Mouse (Mus musculus) embryonic facial prominence, embryonic 15.5 days (tissue): ENCODE measurements around the gene Agbl4. TPM values are rescaled to one million over a fixed set of nuclear protein-coding genes. Genes with fewer than 3 reads are reported as not detected.

Experiments used
- ATAC-seq: fragments of 200-750 bp; cut with Nextera tagmentation; 2 replicates; pipeline ENCODE4 v1.8.0; 2017; ENCODE audit warnings: low read depth, moderate TSS enrichment; ENCODE audit not compliant: insufficient number of reproducible peaks, low FRiP score, low TSS enrichment
- H3K27ac ChIP-seq: fragments of 300-500 bp; sonication (generic); replicated peaks from 2 replicates; pipeline ENCODE4 v1.5.1; 2015; ENCODE audit warnings: mild to moderate bottlenecking, inconsistent platforms
- H3K27me3 ChIP-seq: fragments of 300-500 bp; sonication (generic); 2 replicates; pipeline ENCODE4 v1.6.1; 2015; ENCODE audit warnings: inconsistent platforms
- H3K36me3 ChIP-seq: fragments of 300-500 bp; sonication (generic); 2 replicates; pipeline ENCODE4 v1.6.1; 2015; ENCODE audit warnings: mild to moderate bottlenecking, inconsistent platforms
- H3K4me1 ChIP-seq: fragments of 300-500 bp; sonication (generic); 2 replicates; pipeline ENCODE4 v1.6.1; 2015; ENCODE audit warnings: inconsistent platforms
- H3K4me2 ChIP-seq: fragments of 300-500 bp; sonication (generic); replicated peaks from 2 replicates; pipeline ENCODE4 v1.6.1; 2015; ENCODE audit warnings: mild to moderate bottlenecking, inconsistent platforms
- H3K4me3 ChIP-seq: fragments of 300-500 bp; sonication (generic); replicated peaks from 2 replicates; pipeline ENCODE4 v1.5.1; 2015; ENCODE audit warnings: mild to moderate bottlenecking, inconsistent platforms
- H3K9ac ChIP-seq: fragments of 300-500 bp; sonication (generic); 2 replicates; pipeline ENCODE4 v1.6.1; 2015; ENCODE audit warnings: inconsistent platforms
- H3K9me3 ChIP-seq: fragments of 300-500 bp; sonication (generic); replicated peaks from 2 replicates; pipeline ENCODE4 v1.6.1; 2016; ENCODE audit warnings: inconsistent platforms
- WGBS: fragments of 180-500 bp; shearing (Covaris S2); methylation state at CpG from one replicate; pipeline ENCODE4 v1.1.7; 2015; 5-methylcytosine and 5-hydroxymethylcytosine counted together
- polyA plus RNA-seq: library from polyadenylated mRNA; unstranded; fragments of >200 nt; fragmentation: Nextera tagmentation; extraction: Ambion mirVana; gene quantifications from 2 replicates; pipeline ENCODE4 v1.2.1, GENCODE M21; 2015

The Agbl4 gene
- 0.88 and 2.0 TPM in 2 replicates for polyA plus RNA-seq

GRCm38 (mm10) chr4:110397618-110398045, at the start of gene Agbl4:
Agbl4 (plus strand) TSS chr4:110397661.
- no peaks in the 10 kb centered on the region for H3K9me3 ChIP-seq
- H3K27ac ChIP-seq, result no peak within 1 kb of the TSS
- no peak within 1 kb of the TSS for H3K9ac ChIP-seq
- H3K4me3 ChIP-seq, result peak within 1 kb of the TSS; percentile 55
- H3K4me1 ChIP-seq, result no peaks in the 10 kb centered on the region
- H3K4me2 ChIP-seq, result peak within 1 kb of the TSS; percentile 74
- H3K36me3 ChIP-seq, result no peaks in the 10 kb centered on the region
- ATAC-seq, result peak; percentile 84
- no peaks in the 10 kb centered on the region for H3K27me3 ChIP-seq
- WGBS, result 0% methylated on average over 27 of the region's 27 CpGs

- WGBS, result 8% methylated on average over 6 of the region's 6 CpGs
- Histone ChIP-seq H3K9me3 (no peaks in the 10 kb centered on the region), H3K27me3 (no peaks in the 10 kb centered on the region), H3K9ac (0 out of 2 replicates have a peak overlapping the region, but pooled peaks have one; percentile 21), H3K4me1 (no peaks in the 10 kb centered on the region), H3K36me3 (no peaks in the 10 kb centered on the region), H3K4me2 (peak overlapping the region; percentile 81), H3K27ac (no peak overlapping the region), H3K4me3 (peak overlapping the region; percentile 56)
- 0 out of 2 replicates have a peak, but pooled peaks have one; percentile 6 for ATAC-seq
These were observed 46.6 kb upstream of the Agbl4 start for GRCm38 (mm10) chr4:110350856-110351177.

- Histone ChIP-seq H3K36me3 (no peaks in the 10 kb centered on the region), H3K9me3 (no peaks in the 10 kb centered on the region), H3K4me3 (peak within 1 kb of the TSS; percentile 56), H3K27ac (peak within 1 kb of the TSS; percentile 31), H3K4me1 (no peaks in the 10 kb centered on the region), H3K9ac (peak within 1 kb of the TSS; percentile 21; the same call in 1 of the 2 replicates), H3K4me2 (peak within 1 kb of the TSS; percentile 81), H3K27me3 (no peaks in the 10 kb centered on the region)
- under 1% methylated on average over 72 of the region's 75 CpGs for WGBS
- peak; percentile 88 for ATAC-seq
These were observed 46.1 kb upstream of the Agbl4 start, which contains the start of gene Elavl4 for GRCm38 (mm10) chr4:110351178-110352000. Elavl4 (minus strand) TSS chr4:110351909.

DNA sequence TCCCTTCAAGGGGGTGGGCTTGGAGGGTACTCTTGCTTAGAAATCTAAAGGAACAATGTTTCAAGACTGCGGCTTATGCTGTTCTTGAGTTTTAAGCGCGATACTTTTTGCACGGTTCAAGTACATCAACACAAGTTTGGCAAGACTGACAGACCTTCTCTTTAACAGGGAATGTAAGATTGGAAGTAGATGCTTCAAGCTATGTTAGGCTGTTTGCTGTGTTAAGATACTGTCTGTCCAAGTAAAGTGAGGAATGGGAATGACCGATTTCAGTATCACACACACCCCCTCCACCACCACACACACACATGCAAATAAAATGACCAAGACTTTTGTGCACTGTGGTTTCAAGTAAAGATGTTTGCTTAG, 45.5 kb upstream of the Agbl4 start:
- Histone ChIP-seq H3K27ac (no peak overlapping the region; the same call in 1 of the 2 replicates), H3K27me3 (no peaks in the 10 kb centered on the region), H3K9ac (0 out of 2 replicates have a peak overlapping the region, but pooled peaks have one; percentile 21), H3K4me3 (peak overlapping the region; percentile 56), H3K4me1 (no peaks in the 10 kb centered on the region), H3K4me2 (peak overlapping the region; percentile 81), H3K9me3 (no peaks in the 10 kb centered on the region), H3K36me3 (no peaks in the 10 kb centered on the region)
- 0 out of 2 replicates have a peak, but pooled peaks have one; percentile 5 for ATAC-seq
- 10% methylated on average over 5 of the region's 5 CpGs for WGBS

DNA sequence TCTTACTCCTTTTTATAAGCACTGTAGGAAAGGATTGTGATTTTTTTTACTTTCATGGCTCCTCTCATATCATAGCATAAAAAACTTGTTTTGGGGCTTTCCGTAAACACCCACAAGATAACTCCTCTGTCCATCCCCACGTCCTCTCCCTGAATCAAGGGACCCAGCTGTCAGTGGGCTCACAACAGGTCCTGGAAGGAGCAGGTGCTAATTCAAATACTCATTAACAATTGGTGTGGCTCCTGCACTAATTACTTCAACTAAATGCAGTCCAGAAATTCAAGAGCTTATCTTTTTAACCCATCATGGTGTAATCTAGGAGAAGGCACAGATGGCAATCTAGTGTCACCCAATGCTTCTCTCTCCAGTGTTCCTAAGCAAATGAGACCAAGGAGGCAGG, 36.9 kb upstream of the Agbl4 start:
- Histone ChIP-seq H3K27ac (no peak overlapping the region), H3K36me3 (no peaks in the 10 kb centered on the region), H3K27me3 (no peaks in the 10 kb centered on the region), H3K4me2 (no peak overlapping the region), H3K9ac (no peak overlapping the region), H3K4me1 (no peaks in the 10 kb centered on the region), H3K4me3 (no peak overlapping the region), H3K9me3 (no peaks in the 10 kb centered on the region)
- no peak for ATAC-seq
- WGBS, result 76% methylated on average over 2 of the region's 2 CpGs

DNA sequence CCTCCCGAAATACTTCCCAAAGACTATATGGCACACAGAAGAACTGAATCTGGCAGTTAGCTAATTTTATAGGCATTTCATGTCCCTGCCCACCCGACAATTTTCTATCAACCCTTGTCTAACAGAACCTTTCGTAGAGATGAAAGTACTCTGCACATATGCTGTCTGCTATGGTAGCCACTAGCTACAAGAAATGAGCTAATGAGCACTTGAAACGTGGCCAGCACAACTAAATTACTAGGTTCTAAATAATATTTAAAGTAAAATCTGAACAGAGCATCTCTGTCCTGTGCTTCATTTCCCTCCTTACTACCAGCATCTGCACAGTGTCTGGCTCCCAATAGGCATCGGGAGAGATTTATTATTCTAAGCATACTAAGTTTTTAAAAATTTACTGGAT, 1.2 kb upstream of the Agbl4 start:
- H3K27ac ChIP-seq, result no peak overlapping the region
- no peaks in the 10 kb centered on the region for H3K36me3 ChIP-seq
- no peak overlapping the region for H3K9ac ChIP-seq
- H3K27me3 ChIP-seq, result no peaks in the 10 kb centered on the region
- 66% methylated on average over 5 of the region's 5 CpGs for WGBS
- no peaks in the 10 kb centered on the region for H3K4me1 ChIP-seq
- H3K4me2 ChIP-seq, result no peak overlapping the region
- no peaks in the 10 kb centered on the region for H3K9me3 ChIP-seq
- no peak overlapping the region for H3K4me3 ChIP-seq
- no peak for ATAC-seq

- H3K36me3 ChIP-seq, result no peaks in the 10 kb centered on the region
- H3K9me3 ChIP-seq, result no peaks in the 10 kb centered on the region
- no peak overlapping the region for H3K4me3 ChIP-seq
- no peak overlapping the region for H3K27ac ChIP-seq
- no peaks in the 10 kb centered on the region for H3K27me3 ChIP-seq
- WGBS, result 80% methylated on average over 2 of the region's 2 CpGs
- no peak overlapping the region for H3K9ac ChIP-seq
- no peaks in the 10 kb centered on the region for H3K4me1 ChIP-seq
- H3K4me2 ChIP-seq, result no peak overlapping the region
- no peak for ATAC-seq
These were observed 22.8 kb downstream of the Agbl4 start for GRCm38 (mm10) chr4:110420306-110420705.

DNA sequence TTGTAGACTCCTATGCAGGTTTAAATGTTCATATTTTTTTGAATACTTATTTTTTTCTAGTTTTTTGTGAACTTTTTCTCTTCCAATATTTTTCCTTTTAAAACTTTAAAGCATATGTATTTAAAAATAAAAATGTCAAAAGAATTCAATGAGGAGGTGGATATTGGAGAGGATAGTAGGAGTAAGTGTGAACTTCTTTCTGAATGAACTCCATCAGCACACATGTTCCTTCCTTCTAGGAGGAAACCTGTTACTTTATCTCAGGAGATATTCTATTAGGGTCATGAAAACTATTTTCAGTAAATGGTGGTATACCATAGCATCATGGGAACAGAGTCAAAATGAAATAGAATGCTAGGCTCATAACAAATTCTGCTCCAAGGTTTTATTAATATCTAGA, 30.2 kb downstream of the Agbl4 start:
- no peaks in the 10 kb centered on the region for H3K9me3 ChIP-seq
- H3K27me3 ChIP-seq, result no peaks in the 10 kb centered on the region
- no peak overlapping the region for H3K27ac ChIP-seq
- H3K36me3 ChIP-seq, result no peaks in the 10 kb centered on the region
- no peak overlapping the region for H3K4me3 ChIP-seq
- no peak overlapping the region for H3K4me2 ChIP-seq
- no peaks in the 10 kb centered on the region for H3K4me1 ChIP-seq
- ATAC-seq, result no peak
- no peak overlapping the region for H3K9ac ChIP-seq

- H3K27me3 ChIP-seq, result no peaks in the 10 kb centered on the region
- H3K4me1 ChIP-seq, result no peaks in the 10 kb centered on the region
- H3K9me3 ChIP-seq, result no peaks in the 10 kb centered on the region
- H3K4me3 ChIP-seq, result no peak overlapping the region
- H3K9ac ChIP-seq, result no peak overlapping the region
- 41% methylated on average over 1 of the region's 1 CpGs for WGBS
- H3K4me2 ChIP-seq, result no peak overlapping the region
- H3K27ac ChIP-seq, result no peak overlapping the region
- no peaks in the 10 kb centered on the region for H3K36me3 ChIP-seq
- ATAC-seq, result no peak
These were observed 96.9 kb downstream of the Agbl4 start for GRCm38 (mm10) chr4:110494371-110494770.

DNA sequence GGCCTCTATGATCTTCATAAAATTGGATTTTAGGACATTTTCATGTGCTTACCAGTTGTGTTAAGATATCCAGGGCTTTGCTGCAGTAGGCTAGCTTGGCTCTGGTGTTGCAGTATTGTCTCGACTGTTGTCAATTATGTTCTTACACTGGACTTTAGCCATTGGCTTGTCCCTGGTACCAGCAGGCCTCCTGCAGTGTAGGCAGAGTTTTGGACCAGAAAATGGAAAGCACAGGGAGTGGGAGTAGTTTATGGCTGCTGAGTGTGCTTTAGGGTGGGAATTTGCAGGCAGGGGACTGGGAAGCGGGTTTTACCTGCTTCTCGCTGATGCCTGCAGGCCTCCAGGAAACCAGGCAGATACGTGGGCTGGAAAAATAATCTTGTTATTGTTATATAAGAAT, 132.3 kb downstream of the Agbl4 start:
- H3K4me2 ChIP-seq, result no peak overlapping the region
- H3K4me3 ChIP-seq, result no peak overlapping the region
- no peaks in the 10 kb centered on the region for H3K9me3 ChIP-seq
- ATAC-seq, result no peak
- no peak overlapping the region for H3K27ac ChIP-seq
- H3K9ac ChIP-seq, result no peak overlapping the region
- no peaks in the 10 kb centered on the region for H3K4me1 ChIP-seq
- 60% methylated on average over 4 of the region's 4 CpGs for WGBS
- H3K36me3 ChIP-seq, result no peaks in the 10 kb centered on the region
- H3K27me3 ChIP-seq, result no peaks in the 10 kb centered on the region

- H3K36me3 ChIP-seq, result no peaks in the 10 kb centered on the region
- H3K27ac ChIP-seq, result no peak overlapping the region
- no peak overlapping the region for H3K9ac ChIP-seq
- H3K4me3 ChIP-seq, result no peak overlapping the region
- WGBS, result 48% methylated on average over 3 of the region's 3 CpGs
- H3K4me1 ChIP-seq, result no peaks in the 10 kb centered on the region
- no peak overlapping the region for H3K4me2 ChIP-seq
- no peaks in the 10 kb centered on the region for H3K27me3 ChIP-seq
- ATAC-seq, result no peak
- no peaks in the 10 kb centered on the region for H3K9me3 ChIP-seq
These were observed 151.8 kb downstream of the Agbl4 start for GRCm38 (mm10) chr4:110549223-110549622.
